Mouse (Mus musculus): ENCODE data around the gene Cxcl1. TPM values are rescaled to one million over a fixed set of nuclear protein-coding genes. Genes with fewer than 3 reads are reported as not detected.
"Not testable (repeated sequence)": the region's sequence is repeated elsewhere in the genome, so short reads cannot be mapped to it uniquely, and the experiment has no call there.

Cxcl1 gene
- polyA plus RNA-seq (2015; fragmentation: Nextera tagmentation; extraction: Ambion mirVana) = 0.75 and 1.5 TPM in 2 replicates

DNA sequence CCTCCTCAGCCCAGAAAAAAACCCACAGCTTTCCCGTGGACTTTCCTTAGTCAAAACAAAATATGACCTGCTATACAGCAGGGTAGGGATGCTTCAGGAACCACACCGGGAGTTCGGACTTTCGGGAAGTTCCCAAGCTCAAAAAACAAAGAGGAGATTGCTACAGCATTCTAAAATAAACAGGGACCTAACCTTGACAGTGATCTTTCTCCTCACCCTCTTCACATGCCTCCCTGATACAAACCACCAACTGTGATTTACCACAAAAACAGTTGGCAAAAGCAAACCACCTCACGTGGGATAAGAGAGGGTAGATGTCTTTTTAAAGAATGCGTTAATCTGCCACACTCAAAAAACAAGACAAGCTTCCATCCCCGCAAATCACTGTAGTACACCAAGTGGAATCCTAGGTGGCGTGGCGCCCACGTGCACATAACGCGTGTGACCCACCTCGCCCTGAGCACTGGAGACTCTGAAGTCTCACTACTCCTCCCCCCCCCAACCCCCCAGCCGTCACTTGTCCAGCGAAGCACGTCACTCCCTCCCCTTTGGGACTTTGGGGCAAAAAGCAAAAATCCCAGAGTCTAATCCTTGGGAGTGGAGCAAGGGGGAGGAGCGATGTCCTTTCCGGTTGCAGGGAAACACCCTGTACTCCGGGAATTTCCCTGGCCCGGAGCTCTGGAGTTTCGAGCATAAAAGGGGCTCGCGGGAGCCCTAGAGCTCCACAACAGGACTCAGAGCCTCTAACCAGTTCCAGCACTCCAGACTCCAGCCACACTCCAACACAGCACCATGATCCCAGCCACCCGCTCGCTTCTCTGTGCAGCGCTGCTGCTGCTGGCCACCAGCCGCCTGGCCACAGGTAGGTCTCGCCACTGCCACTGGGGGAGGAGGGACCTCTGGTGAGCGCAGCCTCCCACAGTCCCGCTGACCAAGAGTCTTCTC is at the start of gene Cxcl1:
TSS of gene Cxcl1 (plus strand) at position 723 of the 945 bp plus-strand sequence.
- Histone ChIP-seq H3K4me1 (ENCODE audit: insufficient read depth, low read length) (peaks cover 6% of the 10 kb centered on the region; the same call in 1 of the 2 replicates), H3K9ac (replicated peaks; ENCODE audit: low read length) (peak within 1 kb of the TSS; percentile 69), H3K4me3 (ENCODE audit: low read length) (peak within 1 kb of the TSS; percentile 54), H3K36me3 (ENCODE audit: insufficient read depth, low read length) (no peaks in the 10 kb centered on the region), H3K9me3 (ENCODE audit: low read length) (no peaks in the 10 kb centered on the region), H3K27me3 (ENCODE audit: insufficient read depth, low read length) (no peaks in the 10 kb centered on the region), H3K4me2 (replicated peaks; ENCODE audit: low read depth, low read length) (peak within 1 kb of the TSS; percentile 77), H3K27ac (ENCODE audit: low read length) (peak within 1 kb of the TSS; percentile 12; the same call in 1 of the 2 replicates)
- 4% methylated on average over 30 of the region's 30 CpGs for WGBS
- ATAC-seq (ENCODE audit: low FRiP score, low TSS enrichment) = peak; percentile 89

DNA sequence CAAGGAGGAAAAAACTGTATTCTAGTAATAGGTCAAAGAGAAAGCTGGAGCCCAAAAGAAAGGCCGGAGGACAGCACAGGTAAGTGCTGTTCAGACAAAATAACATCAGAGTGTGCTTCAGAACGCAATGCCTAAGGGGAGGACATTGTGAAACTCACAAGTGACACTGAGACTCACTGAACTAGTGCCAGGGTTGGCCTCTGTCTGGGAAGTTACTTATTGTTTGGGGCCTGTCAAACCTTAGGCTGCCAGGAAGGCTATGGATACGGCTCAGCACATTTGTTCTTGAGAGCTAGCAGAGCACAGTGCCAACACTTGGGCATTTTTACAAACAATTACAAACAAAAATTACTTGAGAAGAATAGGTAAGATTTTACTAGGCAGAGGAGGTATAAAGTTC is 47.1 kb upstream of the Cxcl1 start:
- Histone ChIP-seq H3K9me3 (ENCODE audit: low read length) (no peaks in the 10 kb centered on the region; the same call in 1 of the 2 replicates), H3K27ac (ENCODE audit: low read length) (no peak overlapping the region), H3K4me3 (ENCODE audit: low read length) (no peak overlapping the region), H3K27me3 (ENCODE audit: insufficient read depth, low read length) (no peaks in the 10 kb centered on the region), H3K9ac (replicated peaks; ENCODE audit: low read length) (no peak overlapping the region), H3K4me2 (replicated peaks; ENCODE audit: low read depth, low read length) (no peak overlapping the region), H3K4me1 (ENCODE audit: insufficient read depth, low read length) (no peaks in the 10 kb centered on the region), H3K36me3 (ENCODE audit: insufficient read depth, low read length) (no peaks in the 10 kb centered on the region)
- WGBS = 78% methylated on average over 3 of the region's 3 CpGs
- no peak for ATAC-seq (ENCODE audit: low FRiP score, low TSS enrichment)

DNA sequence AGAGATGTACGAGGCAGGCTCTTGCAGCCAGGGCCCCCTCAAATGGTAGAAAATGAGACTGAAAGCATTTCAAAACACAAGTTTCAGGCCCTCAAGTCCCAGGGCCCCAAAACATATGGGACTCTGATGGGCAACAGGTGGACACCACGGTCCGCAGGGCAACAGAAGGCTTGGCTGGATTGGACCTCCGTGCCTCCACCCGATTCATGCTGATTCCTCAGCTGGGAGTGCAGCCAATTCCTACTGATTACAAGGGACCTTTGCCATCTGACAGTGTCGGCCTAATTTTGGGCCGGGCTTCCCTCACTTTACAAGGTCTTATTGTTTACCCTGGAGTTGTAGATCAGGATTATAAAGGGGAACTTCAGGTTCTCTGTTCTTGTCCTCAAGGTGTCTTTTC is 40.9 kb upstream of the Cxcl1 start:
- H3K4me1 ChIP-seq (ENCODE audit: insufficient read depth, low read length); H3K27ac ChIP-seq (ENCODE audit: low read length); ATAC-seq (ENCODE audit: low FRiP score, low TSS enrichment); H3K9me3 ChIP-seq (ENCODE audit: low read length); H3K4me2 ChIP-seq (replicated peaks; ENCODE audit: low read depth, low read length); H3K36me3 ChIP-seq (ENCODE audit: insufficient read depth, low read length); H3K4me3 ChIP-seq (ENCODE audit: low read length); H3K9ac ChIP-seq (replicated peaks; ENCODE audit: low read length); H3K27me3 ChIP-seq (ENCODE audit: insufficient read depth, low read length): not testable (repeated sequence)
- WGBS = 94% methylated on average over 7 of the region's 7 CpGs

DNA sequence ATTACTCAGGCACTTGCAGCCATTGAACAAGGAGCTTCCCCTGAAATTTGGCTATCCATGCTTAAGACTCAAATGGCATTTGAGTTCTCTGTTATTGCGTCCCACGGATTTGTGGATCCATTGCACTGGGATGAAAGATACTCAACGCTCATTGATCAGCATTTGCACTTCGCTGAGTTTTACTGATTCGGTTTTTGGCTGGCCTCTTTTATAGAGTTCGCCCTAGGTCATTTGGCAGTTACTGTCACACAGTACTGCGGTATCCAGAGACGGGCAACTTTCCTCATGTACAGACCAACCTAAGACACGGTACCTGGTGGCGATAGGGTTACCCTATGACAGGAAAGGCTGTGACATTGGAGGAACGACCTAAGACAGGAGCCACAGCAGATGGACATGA is 39.6 kb upstream of the Cxcl1 start:
- not testable (repeated sequence) for H3K9ac ChIP-seq (replicated peaks; ENCODE audit: low read length); H3K9me3 ChIP-seq (ENCODE audit: low read length); H3K27me3 ChIP-seq (ENCODE audit: insufficient read depth, low read length); ATAC-seq (ENCODE audit: low FRiP score, low TSS enrichment); H3K36me3 ChIP-seq (ENCODE audit: insufficient read depth, low read length); H3K4me2 ChIP-seq (replicated peaks; ENCODE audit: low read depth, low read length); H3K27ac ChIP-seq (ENCODE audit: low read length); H3K4me3 ChIP-seq (ENCODE audit: low read length); H3K4me1 ChIP-seq (ENCODE audit: insufficient read depth, low read length)
- 95% methylated on average over 11 of the region's 11 CpGs for WGBS

DNA sequence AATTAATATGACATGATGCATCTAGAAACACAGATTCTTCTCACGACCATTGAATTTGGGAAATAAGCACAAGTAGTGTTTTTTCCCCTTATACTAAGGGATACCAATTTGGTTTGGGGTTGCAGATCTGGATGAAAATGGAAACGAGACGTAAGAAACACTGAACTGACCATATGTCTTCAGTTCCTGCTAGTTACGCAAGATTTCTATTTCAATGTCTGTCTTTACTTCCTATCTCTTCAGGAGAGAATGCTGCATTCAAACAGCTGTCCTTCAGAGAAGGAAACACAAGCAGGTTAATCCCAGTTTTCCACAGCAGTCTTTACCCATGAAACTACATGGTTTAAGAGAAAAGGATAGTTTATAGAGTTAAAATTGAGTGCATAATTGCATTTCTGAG is 37.8 kb upstream of the Cxcl1 start:
- ATAC-seq (ENCODE audit: low FRiP score, low TSS enrichment) = no peak
- WGBS = 85% methylated on average over 4 of the region's 4 CpGs
- H3K36me3 ChIP-seq (ENCODE audit: insufficient read depth, low read length) = no peaks in the 10 kb centered on the region
- H3K4me2 ChIP-seq (replicated peaks; ENCODE audit: low read depth, low read length) = no peak overlapping the region
- H3K9ac ChIP-seq (replicated peaks; ENCODE audit: low read length) = no peak overlapping the region
- no peak overlapping the region for H3K27ac ChIP-seq (ENCODE audit: low read length)
- H3K4me3 ChIP-seq (ENCODE audit: low read length) = no peak overlapping the region
- H3K27me3 ChIP-seq (ENCODE audit: insufficient read depth, low read length) = no peaks in the 10 kb centered on the region
- H3K9me3 ChIP-seq (ENCODE audit: low read length) = no peaks in the 10 kb centered on the region
- H3K4me1 ChIP-seq (ENCODE audit: insufficient read depth, low read length) = no peaks in the 10 kb centered on the region

DNA sequence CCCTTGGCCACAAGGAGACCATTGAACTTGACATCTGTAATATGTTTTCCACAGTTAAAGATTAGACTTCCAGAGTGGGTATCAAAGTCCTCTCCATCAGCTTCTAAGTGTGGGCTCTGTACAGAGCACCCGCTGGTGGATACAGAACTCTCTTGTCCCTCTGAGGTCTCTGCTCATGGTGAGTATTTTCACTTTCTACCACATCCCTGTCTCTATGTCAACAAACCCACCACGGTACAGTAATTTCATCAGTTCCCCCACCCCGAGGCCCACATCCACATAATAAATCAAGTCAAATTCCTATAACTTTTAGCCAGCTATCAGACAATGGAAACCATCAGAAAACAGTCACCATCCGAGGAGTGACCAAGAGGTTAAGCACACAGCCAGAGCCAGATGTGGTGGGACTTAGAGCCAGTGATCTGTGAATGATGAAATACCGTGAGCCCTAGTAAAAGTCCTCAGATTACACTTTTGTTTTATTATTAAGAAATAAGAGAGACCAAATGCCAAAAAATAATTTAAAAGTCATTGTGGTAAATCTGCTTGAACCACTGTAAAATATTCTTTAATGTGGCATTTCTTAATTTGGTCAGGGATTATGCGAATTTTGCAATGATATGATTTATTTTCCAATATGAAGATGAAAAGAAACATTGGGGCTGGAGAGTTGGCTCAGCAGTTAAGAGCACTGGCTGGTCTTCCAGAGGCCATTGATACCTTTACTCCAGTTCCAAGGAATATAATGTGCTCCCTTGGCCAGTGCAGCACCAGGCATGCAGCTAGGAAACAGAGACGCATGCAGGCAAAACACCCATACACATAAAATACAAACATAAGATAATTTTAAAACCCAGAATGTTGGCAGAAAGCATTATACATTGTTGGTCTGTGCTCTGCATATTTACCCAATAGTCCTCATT is 35.5 kb upstream of the Cxcl1 start:
- 31% methylated on average over 7 of the region's 7 CpGs for WGBS
- Histone ChIP-seq H3K27me3 (ENCODE audit: insufficient read depth, low read length) (no peaks in the 10 kb centered on the region), H3K36me3 (ENCODE audit: insufficient read depth, low read length) (no peaks in the 10 kb centered on the region), H3K4me3 (ENCODE audit: low read length) (no peak overlapping the region), H3K27ac (ENCODE audit: low read length) (no peak overlapping the region), H3K4me1 (ENCODE audit: insufficient read depth, low read length) (no peaks in the 10 kb centered on the region), H3K4me2 (replicated peaks; ENCODE audit: low read depth, low read length) (no peak overlapping the region), H3K9me3 (ENCODE audit: low read length) (no peaks in the 10 kb centered on the region), H3K9ac (replicated peaks; ENCODE audit: low read length) (no peak overlapping the region)
- peak; percentile 95 for ATAC-seq (ENCODE audit: low FRiP score, low TSS enrichment)

DNA sequence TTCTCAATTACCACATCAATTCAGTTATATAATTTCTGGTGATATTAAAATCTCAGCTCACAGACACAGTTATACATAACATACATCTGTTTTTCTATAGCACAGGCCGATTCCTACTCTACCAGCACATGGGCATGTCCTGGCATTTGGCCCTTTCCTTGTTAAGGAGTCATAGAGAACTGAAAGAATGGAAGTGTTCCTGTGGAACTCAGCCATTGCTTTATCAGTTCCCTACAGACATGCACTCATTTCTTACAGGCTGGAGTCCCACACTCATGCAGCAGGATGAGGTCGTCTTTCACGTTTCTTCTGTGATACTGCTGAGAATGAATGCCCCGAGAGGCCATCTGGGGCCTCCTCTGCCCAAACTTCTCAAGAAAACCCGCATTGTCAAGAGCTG is 33.6 kb upstream of the Cxcl1 start:
- WGBS = 75% methylated on average over 5 of the region's 5 CpGs
- H3K9ac ChIP-seq (replicated peaks; ENCODE audit: low read length) = no peak overlapping the region
- no peak overlapping the region for H3K4me2 ChIP-seq (replicated peaks; ENCODE audit: low read depth, low read length)
- no peak overlapping the region for H3K27ac ChIP-seq (ENCODE audit: low read length)
- no peak for ATAC-seq (ENCODE audit: low FRiP score, low TSS enrichment)
- no peaks in the 10 kb centered on the region for H3K27me3 ChIP-seq (ENCODE audit: insufficient read depth, low read length)
- H3K9me3 ChIP-seq (ENCODE audit: low read length) = no peaks in the 10 kb centered on the region
- no peak overlapping the region for H3K4me3 ChIP-seq (ENCODE audit: low read length)
- no peaks in the 10 kb centered on the region for H3K36me3 ChIP-seq (ENCODE audit: insufficient read depth, low read length)
- H3K4me1 ChIP-seq (ENCODE audit: insufficient read depth, low read length) = no peaks in the 10 kb centered on the region

DNA sequence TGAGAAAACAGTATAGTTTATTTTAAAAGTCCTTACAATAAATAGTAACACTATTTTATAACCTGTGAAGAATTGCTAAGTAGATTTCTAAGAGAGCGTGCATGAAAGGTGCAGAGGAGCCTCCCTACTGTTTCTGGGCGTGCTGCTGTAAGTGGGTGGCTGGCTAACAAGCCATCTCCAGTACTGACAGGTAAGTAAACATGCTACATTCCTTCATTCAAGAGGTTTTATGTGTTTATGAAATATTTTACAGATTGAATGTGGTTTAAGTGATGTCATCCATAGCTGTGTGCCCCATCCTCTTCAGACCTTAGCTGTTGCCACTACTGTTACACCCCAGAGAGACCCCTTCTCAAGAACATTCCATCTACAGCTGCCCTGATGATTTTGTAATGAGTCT is 32.6 kb upstream of the Cxcl1 start:
- 86% methylated on average over 2 of the region's 2 CpGs for WGBS
- ATAC-seq (ENCODE audit: low FRiP score, low TSS enrichment) = no peak

DNA sequence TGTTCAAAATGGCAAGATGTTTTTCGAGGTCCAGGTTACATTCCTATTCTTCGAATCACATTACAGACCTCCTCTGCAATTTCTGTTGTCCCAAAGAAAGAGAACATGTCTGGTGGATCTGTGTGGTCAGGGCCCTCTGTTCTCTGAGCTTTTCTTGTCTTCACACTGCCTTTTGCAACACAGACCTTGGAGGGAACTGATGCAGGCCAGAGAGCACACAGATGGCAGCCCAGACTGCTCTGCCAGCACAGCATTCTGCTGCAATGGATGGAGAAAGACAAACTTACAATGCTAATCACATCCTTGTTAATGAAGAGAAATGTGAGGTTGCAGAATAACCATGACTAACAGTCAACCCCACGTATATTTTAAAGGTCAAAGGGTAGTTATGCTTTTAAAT is 32.0 kb upstream of the Cxcl1 start:
- Histone ChIP-seq H3K4me3 (ENCODE audit: low read length) (no peak overlapping the region), H3K27ac (ENCODE audit: low read length) (no peak overlapping the region), H3K4me1 (ENCODE audit: insufficient read depth, low read length) (no peaks in the 10 kb centered on the region), H3K4me2 (replicated peaks; ENCODE audit: low read depth, low read length) (no peak overlapping the region), H3K9ac (replicated peaks; ENCODE audit: low read length) (no peak overlapping the region), H3K36me3 (ENCODE audit: insufficient read depth, low read length) (no peaks in the 10 kb centered on the region), H3K27me3 (ENCODE audit: insufficient read depth, low read length) (no peaks in the 10 kb centered on the region), H3K9me3 (ENCODE audit: low read length) (no peaks in the 10 kb centered on the region)
- no peak for ATAC-seq (ENCODE audit: low FRiP score, low TSS enrichment)
- WGBS = 81% methylated on average over 3 of the region's 3 CpGs

More for the DNA sequence above, 32.6 kb upstream of the Cxcl1 start:
- H3K27me3 ChIP-seq (ENCODE audit: insufficient read depth, low read length) = no peaks in the 10 kb centered on the region
- no peak overlapping the region for H3K9ac ChIP-seq (replicated peaks; ENCODE audit: low read length)
- H3K4me1 ChIP-seq (ENCODE audit: insufficient read depth, low read length) = no peaks in the 10 kb centered on the region
- H3K36me3 ChIP-seq (ENCODE audit: insufficient read depth, low read length) = no peaks in the 10 kb centered on the region
- H3K4me2 ChIP-seq (replicated peaks; ENCODE audit: low read depth, low read length) = no peak overlapping the region
- no peak overlapping the region for H3K4me3 ChIP-seq (ENCODE audit: low read length)
- H3K9me3 ChIP-seq (ENCODE audit: low read length) = no peaks in the 10 kb centered on the region
- no peak overlapping the region for H3K27ac ChIP-seq (ENCODE audit: low read length)
